Mouse (Mus musculus): Measurements from ENCODE around the gene Tph1.

DNA sequence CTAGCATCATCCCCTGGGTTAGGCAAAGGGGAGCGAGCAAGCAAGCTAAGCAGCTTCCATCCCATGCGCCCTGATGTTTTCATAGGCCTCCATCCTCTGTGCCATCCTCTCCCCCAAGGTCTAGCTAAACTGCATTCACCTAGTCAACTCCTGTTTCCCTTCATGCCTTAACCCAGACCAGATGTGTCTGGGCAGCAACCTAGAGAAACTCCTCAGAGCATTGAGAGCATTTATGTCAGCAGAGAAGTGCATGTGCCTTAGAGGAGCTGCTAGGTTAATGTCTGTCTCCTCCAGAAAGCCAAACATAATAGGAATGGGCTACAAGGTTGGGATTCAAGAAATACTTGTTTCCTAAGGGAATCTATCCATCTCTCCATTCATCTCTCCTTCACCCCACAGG lies 75.3 kb downstream of the Tph1 start:
- TF ChIP-seq CTCF (conservative IDR thresholded peaks at IDR 0.05; ENCODE audit: insufficient read depth, insufficient read length, low read depth, low read length) (no peak), POLR2A (IDR thresholded peaks at IDR 0.05; ENCODE audit: low read depth, low read length) (no peak)

All from kidney, adult 2 months (tissue).